10 mouse cellular contexts compared by ENCODE assay signal in the genomic region with DNA sequence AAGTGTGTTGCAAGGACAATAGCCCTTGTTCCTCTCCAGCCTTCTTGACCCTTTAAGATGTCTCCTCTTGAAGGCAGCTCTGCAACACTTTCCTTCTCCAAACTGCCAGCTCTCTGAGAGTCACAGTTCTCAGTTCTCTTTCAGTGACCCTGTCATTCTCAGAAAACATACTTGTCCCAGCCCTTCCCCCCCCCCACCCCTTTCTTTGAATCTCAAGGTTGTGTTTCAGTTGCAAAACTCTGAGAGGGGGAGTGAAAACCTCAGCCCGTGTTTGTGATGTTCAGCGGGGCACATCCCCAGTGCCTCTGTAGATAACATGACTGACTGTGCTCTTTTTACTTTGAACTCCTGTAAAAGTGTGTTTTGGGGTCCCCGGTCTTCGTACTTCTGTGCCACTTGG. TPM values are rescaled to one million over a fixed set of nuclear protein-coding genes. Genes with fewer than 3 reads are reported as not detected.
DNase-seq lines count a peak whose midpoint lies in the region; ATAC-seq and TF ChIP-seq lines count a peak whose summit lies in the region.
"Had no signal": no experiment of that assay in that cellular context is flagged by ENCODE, and none has a peak within 500 bp of the region (broad histone marks: within the 10 kb centered on the region; RNA-seq: fewer than 3 reads in every experiment).

No protein-coding gene starts in this region.

- H3K27me3 ChIP-seq in heart, embryonic 16.5 days (ENCODE audit: control insufficient read depth, insufficient read depth, low read length) = peaks cover 39% of the 10 kb centered on the region

- WGBS in heart, embryonic 16.5 days = 49% methylated on average over 4 of the region's 4 CpGs
- WGBS in bone marrow, adult 2 months = 9% methylated on average over 4 of the region's 4 CpGs

- no peak for DNase-seq in heart, adult 18-20 months
- DNase-seq in 416B (ENCODE audit: low read depth) (peak; percentile 26), MN1 (ENCODE audit: low spot score) (no peak)
- DNase-seq in lung, postnatal 36 days = peak; percentile 37
- no peak for DNase-seq in kidney, adult 11 months
- no peak for DNase-seq in adrenal gland, adult 8-10 months
- DNase-seq: kidney, postnatal 4 days had no signal

- peaks cover 4% of the 10 kb centered on the region; the same call in 1 of the 2 replicates for H3K4me1 ChIP-seq in heart, embryonic 16.5 days (ENCODE audit: control insufficient read depth, insufficient read depth, low read length)
- H3K4me1 ChIP-seq in bone marrow, adult 2 months (ENCODE audit: control insufficient read depth, insufficient read depth, low read length) = peaks cover 3% of the 10 kb centered on the region; the same call in 1 of the 2 replicates

- no peaks in the 10 kb centered on the region for H3K9me3 ChIP-seq in heart, embryonic 16.5 days (replicated peaks; ENCODE audit: control insufficient read depth, low read length)

- H3K9ac ChIP-seq in heart, embryonic 16.5 days (ENCODE audit: low read length) = no peak overlapping the region
- H3K9ac ChIP-seq: liver, embryonic 14.5 days had no signal

- no peaks in the 10 kb centered on the region for H3K36me3 ChIP-seq in heart, embryonic 16.5 days (ENCODE audit: control insufficient read depth, insufficient read depth)

- TF ChIP-seq POLR2A in bone marrow, adult 2 months (IDR thresholded peaks at IDR 0.05; ENCODE audit: borderline replicate concordance, control insufficient read depth, low read depth, low read length) = no peak

- no peak overlapping the region for H3K27ac ChIP-seq in heart, embryonic 16.5 days (ENCODE audit: low read length)
- peak overlapping the region; percentile 92 for H3K27ac ChIP-seq in bone marrow, adult 2 months (ENCODE audit: control insufficient read depth, insufficient read depth, low read depth, low read length, poor library complexity)
- H3K27ac ChIP-seq: liver, embryonic 14.5 days had no signal

- no peak overlapping the region for H3K4me2 ChIP-seq in heart, embryonic 16.5 days (ENCODE audit: low read depth, low read length)

- TF ChIP-seq CTCF in bone marrow, adult 2 months (IDR thresholded peaks at IDR 0.05; ENCODE audit: control insufficient read depth, insufficient read depth, low read length) = no peak

- no peak for ATAC-seq in heart, embryonic 16.5 days (replicated peaks; ENCODE audit: extremely low read depth, insufficient read depth, low FRiP score)

- H3K4me3 ChIP-seq in heart, embryonic 16.5 days (ENCODE audit: low read length) = peak overlapping the region; percentile 42; the same call in 1 of the 2 replicates
- H3K4me3 ChIP-seq in bone marrow, adult 2 months (replicated peaks; ENCODE audit: control insufficient read depth, low read depth, low read length) = peak overlapping the region; percentile 94

RNA-seq across cellular contexts. Expression of a gene that starts 0.9 kb away (rescaled TPM):
- 1.2 and 1.7 TPM in 2 replicates for polyA plus RNA-seq in heart, embryonic 16.5 days (2015; fragmentation: Nextera tagmentation; extraction: Ambion mirVana)
- 1 to 10 TPM; 1.9 to 2.5 TPM for total RNA-seq in heart, adult 18-20 months (2021)
- polyA plus RNA-seq in bone marrow, adult 2 months (2011; ENCODE audit: insufficient read depth, insufficient read length, low replicate concordance, missing spikeins) = 16.0 and 32.8 TPM in 2 replicates
- total RNA-seq in adrenal gland, adult 8-10 months (2022) = 1 to 10 TPM; 4.3 to 5.5 (median 5.3) TPM

RNA-seq across cellular contexts. Expression of a gene that starts 50.8 kb away (rescaled TPM):
- 0.16 and 0.20 TPM in 2 replicates for polyA plus RNA-seq in heart, embryonic 16.5 days (2015; fragmentation: Nextera tagmentation; extraction: Ambion mirVana)
- 1 to 10 TPM; 6.2 to 7.9 TPM for total RNA-seq in heart, adult 18-20 months (2021)
- 0.59 and 1.5 TPM in 2 replicates for polyA plus RNA-seq in bone marrow, adult 2 months (2011; ENCODE audit: insufficient read depth, insufficient read length, low replicate concordance, missing spikeins)
- total RNA-seq in adrenal gland, adult 8-10 months (2022) = under 1 TPM; 0.18 to 0.87 (median 0.52) TPM
- polyA plus RNA-seq: liver, embryonic 14.5 days had no signal

Comparison
In these comparisons a context has a peak if more than half of its experiments do, and no peak if none do; other contexts are left out.
1. DNase-seq: peak in 416B (single experiment) and lung, postnatal 36 days (single experiment); none in heart, adult 18-20 months (0 of 2), kidney, adult 11 months (single experiment), adrenal gland, adult 8-10 months (single experiment) and MN1 (single experiment).